8 mouse cellular contexts compared by ENCODE assay signal in genomic region chr4:62286257-62286991, GRCm38 (mm10). TPM values are rescaled to one million over a fixed set of nuclear protein-coding genes. Genes with fewer than 3 reads are reported as not detected.
A peak's percentile ranks its signal among the peaks of the same experiment; 100 is the strongest.
DNase-seq lines count a peak whose midpoint lies in the region; ATAC-seq and TF ChIP-seq lines count a peak whose summit lies in the region.

No protein-coding gene starts in this region.

- H3K36me3 ChIP-seq in embryonic facial prominence, embryonic 14.5 days (ENCODE audit: control insufficient read depth, insufficient read depth, low read length): no peaks in the 10 kb centered on the region
- H3K36me3 ChIP-seq in heart, embryonic 11.5 days (ENCODE audit: control insufficient read depth, insufficient read depth, low read length): no peaks in the 10 kb centered on the region
- H3K36me3 ChIP-seq in kidney, embryonic 15.5 days: peaks cover 7% of the 10 kb centered on the region; the same call in 1 of the 2 replicates
- H3K36me3 ChIP-seq in liver, adult 2 months (ENCODE audit: control insufficient read depth, insufficient read depth, low read length): no peaks in the 10 kb centered on the region
- no peaks in the 10 kb centered on the region for H3K36me3 ChIP-seq in myocyte (ENCODE audit: control insufficient read depth, insufficient read depth)
- no peaks in the 10 kb centered on the region for H3K36me3 ChIP-seq in splenic B cell, adult 2 months (ENCODE audit: control insufficient read depth, insufficient read depth, low read length, poor library complexity, severe bottlenecking)

- peak overlapping the region; percentile 79 for H3K4me2 ChIP-seq in embryonic facial prominence, embryonic 14.5 days (ENCODE audit: low read depth, low read length)
- H3K4me2 ChIP-seq in heart, embryonic 11.5 days: peak overlapping the region; percentile 68
- H3K4me2 ChIP-seq in kidney, embryonic 15.5 days: peak overlapping the region; percentile 89
- peak overlapping the region; percentile 68 for H3K4me2 ChIP-seq in myocyte (ENCODE audit: low read depth)

- H3K4me1 ChIP-seq in bone marrow, adult 2 months (ENCODE audit: control insufficient read depth, insufficient read depth, low read length): peaks cover 6% of the 10 kb centered on the region; the same call in 1 of the 2 replicates
- H3K4me1 ChIP-seq in embryonic facial prominence, embryonic 14.5 days (ENCODE audit: control insufficient read depth, insufficient read depth, low read length): 0 out of 2 replicates have a peak, but pooled peaks cover 3% of the 10 kb centered on the region
- H3K4me1 ChIP-seq in heart, embryonic 11.5 days (ENCODE audit: control insufficient read depth, insufficient read depth, low read length): peaks cover 10% of the 10 kb centered on the region
- peaks cover 17% of the 10 kb centered on the region for H3K4me1 ChIP-seq in kidney, embryonic 15.5 days
- peaks cover 7% of the 10 kb centered on the region for H3K4me1 ChIP-seq in liver, adult 2 months (ENCODE audit: control insufficient read depth, insufficient read depth, low read length)

- H3K9ac ChIP-seq in embryonic facial prominence, embryonic 14.5 days (ENCODE audit: low read depth, low read length): peak overlapping the region; percentile 69
- H3K9ac ChIP-seq in heart, embryonic 11.5 days (ENCODE audit: low read depth, low read length): peak overlapping the region; percentile 61
- peak overlapping the region; percentile 68 for H3K9ac ChIP-seq in kidney, embryonic 15.5 days
- H3K9ac ChIP-seq in liver, adult 2 months (ENCODE audit: low read depth, low read length): peak overlapping the region; percentile 98

- peak overlapping the region; percentile 57 for H3ac ChIP-seq in myocyte (ENCODE audit: control insufficient read depth, insufficient read length)

- peak; percentile 66 to 74 for DNase-seq in B cell, adult 2 months
- peak; percentile 92 for DNase-seq in embryonic facial prominence, embryonic 14.5 days (ENCODE audit: low spot score)
- DNase-seq in liver, adult 2 months (ENCODE audit: extremely low read depth, low read depth, low spot score): peak; percentile 68
- peak; percentile 75 for DNase-seq in splenic B cell, adult 2 months (ENCODE audit: low read depth, low spot score)

- peak; percentile 94 for ATAC-seq in embryonic facial prominence, embryonic 14.5 days (ENCODE audit: low read depth)
- ATAC-seq in heart, embryonic 11.5 days (replicated peaks; ENCODE audit: insufficient number of reproducible peaks, low FRiP score, low TSS enrichment): peak; percentile 84
- ATAC-seq in kidney, embryonic 15.5 days (replicated peaks; ENCODE audit: low FRiP score): peak; percentile 93

- no peaks in the 10 kb centered on the region for H3K27me3 ChIP-seq in embryonic facial prominence, embryonic 14.5 days (replicated peaks; ENCODE audit: control insufficient read depth, insufficient read depth, low read length)
- H3K27me3 ChIP-seq in heart, embryonic 11.5 days (ENCODE audit: control insufficient read depth, insufficient read depth, low read length): no peaks in the 10 kb centered on the region
- H3K27me3 ChIP-seq in kidney, embryonic 15.5 days: no peaks in the 10 kb centered on the region
- H3K27me3 ChIP-seq in liver, adult 2 months (ENCODE audit: control insufficient read depth, insufficient read depth, low read length): no peaks in the 10 kb centered on the region
- H3K27me3 ChIP-seq in myocyte (ENCODE audit: control insufficient read depth, insufficient read depth, insufficient read length): no peaks in the 10 kb centered on the region
- no peaks in the 10 kb centered on the region for H3K27me3 ChIP-seq in splenic B cell, adult 2 months (ENCODE audit: control insufficient read depth, insufficient read depth, low read length, poor library complexity, severe bottlenecking)

- H3K27ac ChIP-seq in bone marrow, adult 2 months (ENCODE audit: control insufficient read depth, insufficient read depth, low read depth, low read length, poor library complexity): peak overlapping the region; percentile 86
- H3K27ac ChIP-seq in embryonic facial prominence, embryonic 14.5 days (replicated peaks; ENCODE audit: low read depth, low read length): peak overlapping the region; percentile 72
- peak overlapping the region; percentile 18; the same call in 1 of the 2 replicates for H3K27ac ChIP-seq in heart, embryonic 11.5 days (ENCODE audit: low read depth, low read length)
- peak overlapping the region; percentile 86 for H3K27ac ChIP-seq in kidney, embryonic 15.5 days
- H3K27ac ChIP-seq in liver, adult 2 months (replicated peaks; ENCODE audit: insufficient read depth, low read depth, low read length): peak overlapping the region; percentile 71

- peak overlapping the region; percentile 88 for H3K4me3 ChIP-seq in bone marrow, adult 2 months (replicated peaks; ENCODE audit: control insufficient read depth, low read depth, low read length)
- H3K4me3 ChIP-seq in embryonic facial prominence, embryonic 14.5 days (ENCODE audit: low read depth, low read length): peak overlapping the region; percentile 76
- peak overlapping the region; percentile 51 for H3K4me3 ChIP-seq in heart, embryonic 11.5 days (ENCODE audit: low read depth, low read length)
- peak overlapping the region; percentile 82 for H3K4me3 ChIP-seq in kidney, embryonic 15.5 days (replicated peaks)
- peak overlapping the region; percentile 99 for H3K4me3 ChIP-seq in liver, adult 2 months (ENCODE audit: insufficient read depth, low read depth, low read length)
- H3K4me3 ChIP-seq in myocyte: peak overlapping the region; percentile 63

- TF ChIP-seq POLR2A in bone marrow, adult 2 months (IDR thresholded peaks at IDR 0.05; ENCODE audit: borderline replicate concordance, control insufficient read depth, low read depth, low read length): peak; percentile 55; the same call in 1 of the 2 replicates
- TF ChIP-seq POLR2A in liver, adult 2 months (IDR thresholded peaks at IDR 0.05; ENCODE audit: extremely low read depth, insufficient read depth, low read length): peak; percentile 81
- peak; percentile 84 for TF ChIP-seq POLR2A in myocyte (IDR thresholded peaks at IDR 0.05; ENCODE audit: insufficient read length, low read depth)

- no peaks in the 10 kb centered on the region for H3K9me3 ChIP-seq in embryonic facial prominence, embryonic 14.5 days (ENCODE audit: control insufficient read depth, low read length)
- no peaks in the 10 kb centered on the region for H3K9me3 ChIP-seq in heart, embryonic 11.5 days (replicated peaks; ENCODE audit: control insufficient read depth, low read length)
- H3K9me3 ChIP-seq in kidney, embryonic 15.5 days (replicated peaks): no peaks in the 10 kb centered on the region

- WGBS in bone marrow, adult 2 months: under 1% methylated on average over 54 of the region's 55 CpGs
- WGBS in embryonic facial prominence, embryonic 14.5 days: 0% methylated on average over 44 of the region's 55 CpGs
- under 1% methylated on average over 55 of the region's 55 CpGs for WGBS in heart, embryonic 11.5 days (ENCODE audit: insufficient replicate concordance)
- WGBS in kidney, embryonic 15.5 days: under 1% methylated on average over 55 of the region's 55 CpGs
- WGBS in liver, adult 2 months: under 1% methylated on average over 55 of the region's 55 CpGs

- TF ChIP-seq CTCF in bone marrow, adult 2 months (IDR thresholded peaks at IDR 0.05; ENCODE audit: control insufficient read depth, insufficient read depth, low read length): no peak
- no peak for TF ChIP-seq CTCF in liver, adult 2 months (IDR thresholded peaks at IDR 0.05; ENCODE audit: low read depth, low read length)

- H3K79me2 ChIP-seq in liver, adult 2 months (ENCODE audit: control insufficient read depth, insufficient read depth, low read length): peaks cover 14% of the 10 kb centered on the region
- H3K79me2 ChIP-seq in myocyte (ENCODE audit: control insufficient read depth, insufficient read depth): no peaks in the 10 kb centered on the region

TF ChIP-seq in myocyte, 11 proteins besides CTCF, POLR2A, EP300 and RAD21:
- no peak for TF ChIP-seq CEBPB (IDR thresholded peaks at IDR 0.05; ENCODE audit: insufficient read depth, poor library complexity, severe bottlenecking)
- peak in 2 of 3 experiments; percentile 9 to 33 for TF ChIP-seq MYOD1 (IDR thresholded peaks at IDR 0.05; ENCODE audit: control insufficient read depth in 1 of 3, insufficient read length in 2 of 3, low read depth in 2 of 3)
- TF ChIP-seq POLR2AphosphoS2 (IDR thresholded peaks at IDR 0.05; ENCODE audit: insufficient read length, low read depth): peak; percentile 65
- no peak for TF ChIP-seq REST (IDR thresholded peaks at IDR 0.05; ENCODE audit: insufficient read depth, insufficient read length)
- peak; percentile 92 for TF ChIP-seq USF1 (IDR thresholded peaks at IDR 0.05; ENCODE audit: low read depth)
- no peak for TF ChIP-seq TCF12 (IDR thresholded peaks at IDR 0.05; ENCODE audit: insufficient read depth, poor library complexity, severe bottlenecking)
- TF ChIP-seq TCF3 (IDR thresholded peaks at IDR 0.05; ENCODE audit: insufficient read length, low read depth): no peak
- TF ChIP-seq MAX (IDR thresholded peaks at IDR 0.05; ENCODE audit: low read depth): no peak
- TF ChIP-seq E2F4 (IDR thresholded peaks at IDR 0.05; ENCODE audit: insufficient read depth): peak; percentile 39
- TF ChIP-seq SRF (IDR thresholded peaks at IDR 0.05; ENCODE audit: control insufficient read depth, insufficient read length, low read depth): no peak
- TF ChIP-seq MYOG (IDR thresholded peaks at IDR 0.05; ENCODE audit: control insufficient read depth in 1 of 3, insufficient read depth in 1 of 3, insufficient read length in 2 of 3, low read depth in 2 of 3): peak in 1 of 3 experiments; percentile 55

RNA-seq across cellular contexts. Expression of gene Slc31a2, which starts 24.1 kb away (rescaled TPM):
- polyA plus RNA-seq in bone marrow, adult 2 months (2011; ENCODE audit: insufficient read depth, insufficient read length, low replicate concordance, missing spikeins): 7.8 and 13.3 TPM in 2 replicates
- polyA plus RNA-seq in embryonic facial prominence, embryonic 14.5 days (2014; fragmentation: Nextera tagmentation; extraction: Ambion mirVana): 17.3 and 18.0 TPM in 2 replicates
- 14.4 and 15.4 TPM in 2 replicates for polyA plus RNA-seq in heart, embryonic 11.5 days (2014; fragmentation: Nextera tagmentation; extraction: Ambion mirVana)
- 23.9 and 26.5 TPM in 2 replicates for polyA plus RNA-seq in kidney, embryonic 15.5 days (2015; fragmentation: Nextera tagmentation; extraction: Ambion mirVana)
- total RNA-seq in liver, adult 2 months (2014; rRNA removed): 9.7 and 10.2 TPM in 2 replicates
- 9.3 and 12.8 TPM in 2 replicates for polyA plus RNA-seq in liver, adult 2 months (2012; rRNA removed)
- 4.2 TPM for polyA plus RNA-seq in myocyte (2012; fragmentation: generic; extraction: Trizol)

RNA-seq across cellular contexts. Expression of gene Zfp37, which starts 55.6 kb away (rescaled TPM):
- polyA plus RNA-seq in bone marrow, adult 2 months (2011; ENCODE audit: insufficient read depth, insufficient read length, low replicate concordance, missing spikeins): 1.00 TPM in 1 of 2 replicates, not detected in the other
- polyA plus RNA-seq in embryonic facial prominence, embryonic 14.5 days (2014; fragmentation: Nextera tagmentation; extraction: Ambion mirVana): 8.0 and 9.5 TPM in 2 replicates
- polyA plus RNA-seq in heart, embryonic 11.5 days (2014; fragmentation: Nextera tagmentation; extraction: Ambion mirVana): 8.9 and 9.0 TPM in 2 replicates
- 10.2 and 11.3 TPM in 2 replicates for polyA plus RNA-seq in kidney, embryonic 15.5 days (2015; fragmentation: Nextera tagmentation; extraction: Ambion mirVana)
- total RNA-seq in liver, adult 2 months (2014; rRNA removed): 0.27 and 0.37 TPM in 2 replicates
- polyA plus RNA-seq in liver, adult 2 months (2012; rRNA removed): 0.05 and 0.06 TPM in 2 replicates
- 0.46 TPM for polyA plus RNA-seq in myocyte (2012; fragmentation: generic; extraction: Trizol)

Comparison
In these comparisons a context has a peak if more than half of its experiments do, and no peak if none do; other contexts are left out.
1. Peak in every context shown above with its lines: DNase-seq, ATAC-seq, H3K4me3 ChIP-seq and H3K27ac ChIP-seq.
2. H3K27ac ChIP-seq: peak in every context shown above with its lines; median percentile 86 in bone marrow, adult 2 months; 86 in kidney, embryonic 15.5 days; 72 in embryonic facial prominence, embryonic 14.5 days; 71 in liver, adult 2 months; 18 in heart, embryonic 11.5 days.